Mouse (Mus musculus): ENCODE data around the gene Mamdc2.

Gene Mamdc2

DNA sequence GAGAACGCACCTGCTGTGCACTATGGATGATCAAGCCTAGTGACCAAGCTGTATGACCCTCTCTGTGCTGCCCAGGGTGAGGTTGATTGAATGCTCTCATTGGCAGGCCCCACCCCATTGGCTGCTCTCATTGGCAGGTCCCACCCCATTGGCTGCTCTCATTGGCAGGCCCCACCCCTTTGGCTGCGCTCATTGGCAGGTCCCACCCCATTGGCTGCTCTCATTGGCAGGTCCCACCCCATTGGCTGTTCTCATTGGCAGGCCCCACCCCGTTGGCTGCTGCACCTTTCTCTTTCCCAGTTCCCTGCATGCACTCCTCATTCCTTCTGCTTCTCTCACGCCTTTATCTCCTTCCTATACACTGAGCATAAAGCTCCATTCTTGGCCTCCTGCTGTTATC, 12.5 kb downstream of the Mamdc2 start:
- DNase-seq (ENCODE audit: low read depth, low spot score): no peak

- no peak for DNase-seq (ENCODE audit: low read depth, low spot score)
Measured at GRCm38 (mm10) chr19:23434433-23434832, 13.8 kb downstream of the Mamdc2 start.

DNA sequence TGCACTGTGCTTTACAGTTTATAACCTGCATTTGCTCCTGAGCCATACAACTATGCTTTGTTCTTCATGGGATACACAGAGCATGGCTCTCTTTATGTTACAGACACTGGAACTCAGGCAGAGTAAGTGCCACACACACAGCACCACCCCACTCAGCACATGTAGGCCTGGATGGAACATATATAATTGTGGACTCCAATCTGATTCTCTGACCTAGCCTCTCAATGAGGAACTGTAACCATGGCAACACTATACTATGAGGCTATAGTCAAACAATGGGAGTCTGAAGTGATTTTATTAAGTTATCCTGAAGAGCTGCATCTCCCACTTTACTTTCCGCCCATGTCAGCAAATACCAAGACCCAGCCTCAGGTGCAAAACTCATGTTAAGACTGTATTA, 30.6 kb downstream of the Mamdc2 start:
- DNase-seq (ENCODE audit: low read depth, low spot score): no peak

DNA sequence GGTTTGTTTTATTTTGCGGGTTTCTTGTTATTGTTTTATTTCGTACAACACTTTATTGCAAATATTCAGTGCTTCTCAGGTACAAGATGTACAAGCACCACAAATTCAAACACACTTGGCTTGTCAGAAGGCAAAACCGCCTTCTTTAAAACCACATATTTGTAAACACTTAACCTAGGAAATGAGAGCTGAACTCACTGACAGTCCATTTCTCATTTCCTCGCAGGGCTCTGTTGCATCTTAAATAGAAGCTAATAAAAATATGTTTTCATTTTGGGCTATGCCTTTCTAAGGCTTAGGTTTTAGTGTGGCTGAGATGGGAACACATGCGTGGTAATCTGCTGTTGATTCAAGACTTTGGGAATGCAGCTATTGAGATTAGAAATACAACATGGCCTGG, 37.4 kb downstream of the Mamdc2 start:
- no peak for DNase-seq (ENCODE audit: low read depth, low spot score)

DNA sequence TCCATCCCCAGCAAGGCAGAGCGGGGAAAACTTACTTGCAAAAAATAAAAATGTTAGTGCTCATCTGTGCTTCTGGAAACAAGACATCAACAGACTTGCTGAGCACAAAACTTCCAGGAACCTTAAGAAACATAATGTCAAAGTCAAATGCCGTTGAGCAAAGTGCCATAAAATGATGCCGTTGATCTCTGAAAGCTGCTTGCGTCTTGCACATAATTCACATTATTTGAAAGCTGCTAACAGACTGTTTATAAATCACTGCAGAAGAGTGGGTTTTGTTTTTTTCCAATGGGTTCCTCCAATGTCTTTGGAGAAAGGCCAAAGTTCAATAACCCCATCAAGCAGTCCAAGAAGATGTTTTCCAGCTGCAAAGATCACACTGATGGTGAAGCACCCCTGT, 37.9 kb downstream of the Mamdc2 start:
- DNase-seq (ENCODE audit: low read depth, low spot score): no peak

GRCm38 (mm10) chr19:23401469-23402135, 46.6 kb downstream of the Mamdc2 start:
- no peak for DNase-seq (ENCODE audit: low read depth, low spot score)

- DNase-seq (ENCODE audit: low read depth, low spot score): no peak
Measured at GRCm38 (mm10) chr19:23400485-23400884, 47.8 kb downstream of the Mamdc2 start.

- no peak for DNase-seq (ENCODE audit: low read depth, low spot score)
Measured at GRCm38 (mm10) chr19:23395956-23396355, 52.3 kb downstream of the Mamdc2 start.

- no peak for DNase-seq (ENCODE audit: low read depth, low spot score)
Measured at GRCm38 (mm10) chr19:23394597-23394996, 53.6 kb downstream of the Mamdc2 start.

GRCm38 (mm10) chr19:23388862-23389272, 59.4 kb downstream of the Mamdc2 start:
- DNase-seq (ENCODE audit: low read depth, low spot score): no peak

GRCm38 (mm10) chr19:23388083-23388861, 60.0 kb downstream of the Mamdc2 start:
- no peak for DNase-seq (ENCODE audit: low read depth, low spot score)

- no peak for DNase-seq (ENCODE audit: low read depth, low spot score)
Measured at GRCm38 (mm10) chr19:23382396-23382795, 65.8 kb downstream of the Mamdc2 start.

- no peak for DNase-seq (ENCODE audit: low read depth, low spot score)
Measured at GRCm38 (mm10) chr19:23380968-23381367, 67.3 kb downstream of the Mamdc2 start.

DNA sequence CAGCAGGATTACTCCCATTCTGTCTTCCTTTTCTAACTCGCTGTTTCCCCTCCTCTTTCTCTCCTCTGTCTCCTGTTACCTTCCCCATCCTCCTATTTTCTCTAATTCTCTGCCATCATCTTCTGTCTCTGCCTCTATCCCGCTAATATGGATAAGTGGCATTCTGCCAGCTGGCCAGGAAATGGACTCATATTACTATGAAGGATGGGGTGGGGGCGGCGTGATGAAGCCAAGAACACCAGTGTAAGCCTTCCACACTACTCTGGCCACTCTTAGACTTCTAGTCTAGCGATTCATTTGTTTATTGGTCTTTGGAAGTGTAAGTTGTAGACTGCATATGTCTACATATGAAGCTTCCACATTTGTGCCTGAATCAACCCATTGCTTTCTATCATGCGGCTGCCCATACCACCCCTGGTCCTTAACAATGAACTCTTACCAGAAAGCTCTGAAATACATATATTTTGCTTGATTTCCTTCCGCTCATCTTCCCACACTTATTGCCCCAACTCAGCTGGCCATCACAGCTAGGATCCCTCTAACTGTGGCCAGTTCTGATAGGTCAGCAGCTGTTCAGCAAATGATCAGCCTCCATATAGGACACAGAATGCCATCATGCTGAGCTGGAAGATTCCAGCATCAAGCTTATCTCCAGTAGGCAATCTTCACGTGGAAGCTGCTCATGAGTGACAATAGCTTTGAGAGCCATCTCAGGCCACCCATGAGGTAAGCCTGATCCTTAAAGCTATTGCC, 68.3 kb downstream of the Mamdc2 start:
- no peak for DNase-seq (ENCODE audit: low read depth, low spot score)

DNA sequence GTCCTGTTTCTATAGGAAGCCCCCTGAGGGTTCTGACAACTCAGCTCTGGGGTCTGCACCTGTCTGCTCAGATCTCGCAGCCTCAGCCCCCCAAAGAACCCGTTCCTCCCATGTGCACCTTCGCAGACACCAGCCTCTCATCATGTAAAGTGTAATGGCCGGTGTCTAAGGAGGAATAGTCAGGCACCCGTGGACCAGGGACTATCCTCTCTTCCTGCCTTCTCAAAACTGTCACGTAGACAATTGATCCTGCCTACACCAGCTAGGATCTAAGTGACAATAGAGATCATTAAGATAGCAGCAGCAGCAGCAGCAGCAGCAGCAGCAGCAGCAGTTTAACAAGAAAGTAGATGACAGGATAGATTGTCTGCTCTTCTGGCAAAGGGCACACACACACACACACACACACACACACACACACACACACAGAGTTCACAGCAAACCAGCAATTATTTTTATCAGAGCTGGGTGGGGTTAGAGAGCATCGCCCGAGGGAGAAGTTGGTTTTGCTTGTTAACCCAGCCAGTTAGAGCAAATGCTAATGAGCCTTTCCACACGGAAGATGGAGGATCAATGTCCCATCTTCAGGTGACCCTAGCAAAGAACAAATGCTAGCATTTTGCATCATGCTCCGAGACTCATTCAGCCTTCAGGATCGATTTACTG, 71.6 kb downstream of the Mamdc2 start:
- DNase-seq (ENCODE audit: low read depth, low spot score): no peak

DNA sequence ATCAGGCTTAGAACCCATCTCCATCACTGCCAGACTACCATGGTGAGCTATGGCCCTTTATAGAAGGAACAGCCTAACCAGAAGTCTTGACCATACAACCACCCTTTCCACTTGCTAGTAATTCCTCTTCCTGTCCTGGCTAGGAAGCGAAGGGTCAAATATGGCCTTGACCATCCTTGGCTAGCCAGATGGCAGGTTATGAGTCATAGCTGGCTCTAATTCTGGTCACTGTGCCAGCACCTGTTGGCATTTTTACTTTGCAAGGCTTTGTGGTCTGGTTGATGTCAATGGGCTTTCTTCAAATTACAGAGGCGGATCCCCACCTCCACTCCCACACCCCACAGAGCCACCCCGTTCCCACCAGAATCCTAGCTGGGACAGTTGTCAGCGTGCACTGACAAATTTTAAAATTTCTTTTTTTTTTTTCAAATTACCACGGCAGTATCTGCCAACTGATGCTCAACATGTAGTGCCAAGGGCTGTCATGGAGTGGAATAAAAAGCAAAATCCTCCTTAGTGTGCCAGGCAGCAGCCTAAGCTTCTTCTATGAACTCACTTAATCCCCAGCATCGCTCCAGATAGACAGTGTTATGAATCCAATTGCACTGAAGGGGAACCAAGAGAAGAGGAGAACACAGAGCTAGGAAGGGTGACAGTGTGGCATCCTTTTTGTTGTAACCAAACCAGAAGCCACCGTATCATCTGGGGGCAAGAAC, 73.1 kb downstream of the Mamdc2 start:
- DNase-seq (ENCODE audit: low read depth, low spot score): no peak

DNA sequence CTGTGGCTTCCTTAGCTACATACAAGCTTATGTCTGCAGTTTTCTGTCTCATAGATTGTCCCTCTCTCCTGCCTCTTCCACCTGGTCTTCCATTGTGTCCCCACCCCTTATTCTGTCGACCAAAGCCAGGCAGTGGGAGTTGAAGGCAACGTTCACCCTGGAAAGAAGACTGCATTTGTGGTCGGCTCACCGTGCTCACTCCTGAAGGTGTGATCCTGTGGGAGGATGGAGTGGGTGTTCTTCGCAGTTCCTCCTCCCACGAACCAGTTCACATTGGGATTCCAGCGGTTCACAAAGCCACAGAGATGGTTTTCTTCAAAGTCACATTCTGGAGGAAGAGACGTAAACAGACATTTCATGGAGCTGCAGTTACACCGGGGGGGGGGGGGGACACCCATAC, 74.5 kb downstream of the Mamdc2 start:
- DNase-seq (ENCODE audit: low read depth, low spot score): no peak

GRCm38 (mm10) chr19:23373287-23373686, 75.0 kb downstream of the Mamdc2 start:
- DNase-seq (ENCODE audit: low read depth, low spot score): no peak

DNA sequence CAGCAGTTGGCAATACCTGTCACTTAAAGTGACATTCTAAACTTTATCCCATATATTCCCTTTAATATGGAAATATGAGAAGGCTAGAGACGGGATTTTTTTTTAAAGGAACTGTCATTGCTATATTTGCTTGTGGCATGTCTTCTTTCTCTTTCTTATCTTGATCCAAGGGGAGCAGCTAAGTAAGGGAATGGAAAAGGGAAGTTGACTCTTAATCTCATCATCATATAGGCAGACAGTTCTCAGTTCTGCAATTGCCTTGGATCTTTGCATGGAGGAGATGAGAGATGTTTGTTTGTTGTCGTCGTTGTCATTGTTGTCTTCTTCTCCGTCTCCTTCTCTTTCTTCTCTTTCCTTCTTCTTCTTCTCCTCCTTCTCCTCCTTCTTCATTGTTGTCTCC, 79.0 kb downstream of the Mamdc2 start:
- DNase-seq (ENCODE audit: low read depth, low spot score): no peak

GRCm38 (mm10) chr19:23362006-23362405, 86.2 kb downstream of the Mamdc2 start:
- no peak for DNase-seq (ENCODE audit: low read depth, low spot score)

GRCm38 (mm10) chr19:23361124-23361523, 87.1 kb downstream of the Mamdc2 start:
- no peak for DNase-seq (ENCODE audit: low read depth, low spot score)

Data from c-Kit-negative CD71-positive TER-119-positive erythroid progenitor cells, embryonic 14.5 days (primary cell).